Mouse (Mus musculus) fibroblast of lung, adult 2 months (primary cell): ENCODE results near the gene Gucd1.
"Not testable (repeated sequence)": the region's sequence is repeated elsewhere in the genome, so short reads cannot be mapped to it uniquely, and the experiment has no call there.

Experiments used
- DNase-seq: peaks from one replicate; pipeline ENCODE4 v3.0.0-alpha.2; 2011; ENCODE audit warnings: low read depth

Gene Gucd1

GRCm38 (mm10) chr10:75517758-75518143 lies at the start of gene Gucd1:
Gene Gucd1 (minus strand): TSS chr10:75517972.
- DNase-seq, result peak; percentile 88

- not testable (repeated sequence) for DNase-seq
Observed at GRCm38 (mm10) chr10:75566765-75567164, 49.0 kb upstream of the Gucd1 start.

- no peak for DNase-seq
Observed at GRCm38 (mm10) chr10:75566321-75566720, 48.5 kb upstream of the Gucd1 start.

GRCm38 (mm10) chr10:75565906-75566305 lies 48.1 kb upstream of the Gucd1 start:
- DNase-seq, result no peak

- no peak for DNase-seq
Observed at GRCm38 (mm10) chr10:75565436-75565835, 47.7 kb upstream of the Gucd1 start.

GRCm38 (mm10) chr10:75564687-75565265 lies 47.0 kb upstream of the Gucd1 start:
- no peak for DNase-seq

GRCm38 (mm10) chr10:75562596-75562995 lies 44.8 kb upstream of the Gucd1 start:
- no peak for DNase-seq

GRCm38 (mm10) chr10:75561071-75561654 lies 43.4 kb upstream of the Gucd1 start, which contains the start of gene Ggt1:
Gene Ggt1 (plus strand): TSS chr10:75561604.
- no peak for DNase-seq

GRCm38 (mm10) chr10:75560549-75560899 lies 42.8 kb upstream of the Gucd1 start:
- no peak for DNase-seq

GRCm38 (mm10) chr10:75559676-75560548 lies 42.1 kb upstream of the Gucd1 start, which contains the start of gene Lrrc75b:
Gene Lrrc75b (minus strand): TSS chr10:75560330.
- DNase-seq, result no peak

GRCm38 (mm10) chr10:75559041-75559675 lies 41.4 kb upstream of the Gucd1 start:
- DNase-seq, result no peak

GRCm38 (mm10) chr10:75558515-75558914 lies 40.7 kb upstream of the Gucd1 start:
- DNase-seq, result no peak

- DNase-seq, result peak; percentile 75
Observed at GRCm38 (mm10) chr10:75556026-75556425, 38.3 kb upstream of the Gucd1 start.

- no peak for DNase-seq
Observed at GRCm38 (mm10) chr10:75555557-75555956, 37.8 kb upstream of the Gucd1 start.

- peak; percentile 21 for DNase-seq
Observed at GRCm38 (mm10) chr10:75554090-75554489, 36.3 kb upstream of the Gucd1 start.

- DNase-seq, result no peak
Observed at GRCm38 (mm10) chr10:75552701-75553450, 35.1 kb upstream of the Gucd1 start.

GRCm38 (mm10) chr10:75552106-75552505 lies 34.3 kb upstream of the Gucd1 start:
- no peak for DNase-seq

GRCm38 (mm10) chr10:75551175-75551574 lies 33.4 kb upstream of the Gucd1 start:
- DNase-seq, result no peak

GRCm38 (mm10) chr10:75549886-75550285 lies 32.1 kb upstream of the Gucd1 start:
- DNase-seq, result no peak

- peak; percentile 53 for DNase-seq
Observed at GRCm38 (mm10) chr10:75548486-75548885, 30.7 kb upstream of the Gucd1 start.

GRCm38 (mm10) chr10:75547901-75548300 lies 30.1 kb upstream of the Gucd1 start:
- DNase-seq, result no peak

- no peak for DNase-seq
Observed at GRCm38 (mm10) chr10:75536123-75536522, 18.4 kb upstream of the Gucd1 start.
